Mouse (Mus musculus): ENCODE data around the gene Bpgm. TPM values are rescaled to one million over a fixed set of nuclear protein-coding genes. Genes with fewer than 3 reads are reported as not detected.

Gene Bpgm
- 10 to 100 TPM; 87.2 to 92.8 TPM for total RNA-seq (2021)
- long read RNA-seq, experiment 1, transcript Bpgm-201 (3 exons, 2,220 nt), result major isoform, 131 of 169 reads
- long read RNA-seq, experiment 1, partial matches to known transcripts, result 3 of 169 reads
- long read RNA-seq, experiment 1, other reads (novel, unspliced or antisense), result 35 of 169 reads
- long read RNA-seq, experiment 2, transcript Bpgm-201 (3 exons, 2,220 nt), result major isoform, 141 of 178 reads
- long read RNA-seq, experiment 2, partial matches to known transcripts, result 0 of 178 reads
- long read RNA-seq, experiment 2, other reads (novel, unspliced or antisense), result 37 of 178 reads

GRCm38 (mm10) chr6:34475974-34476794, at the start of gene Bpgm:
Gene Bpgm, plus strand, starts transcription at chr6:34476207.
- peak; percentile 98 for DNase-seq
- Histone ChIP-seq H3K27ac (peak within 1 kb of the TSS; percentile 91), H3K4me3 (peak within 1 kb of the TSS; percentile 86)
- intact Hi-C loops (cut with DNase I), result no loop called here
- TF ChIP-seq CTCF (IDR thresholded peaks at IDR 0.05), result no peak

- no peak overlapping the region for H3K4me3 ChIP-seq
- DNase-seq, result no peak
- intact Hi-C loops (cut with DNase I), result no loop called here
- no peak overlapping the region for H3K27ac ChIP-seq
- TF ChIP-seq CTCF (IDR thresholded peaks at IDR 0.05), result no peak
Observed at GRCm38 (mm10) chr6:34439006-34439405, 37.0 kb upstream of the Bpgm start.

GRCm38 (mm10) chr6:34441556-34442257, 34.3 kb upstream of the Bpgm start:
- Histone ChIP-seq H3K4me3 (no peak overlapping the region), H3K27ac (no peak overlapping the region)
- intact Hi-C loops (cut with DNase I), result no loop called here
- no peak for DNase-seq
- no peak for TF ChIP-seq CTCF (IDR thresholded peaks at IDR 0.05)

- DNase-seq, result no peak
- H3K27ac ChIP-seq, result no peak overlapping the region
- no peak for TF ChIP-seq CTCF (IDR thresholded peaks at IDR 0.05)
- no peak overlapping the region for H3K4me3 ChIP-seq
- intact Hi-C loops (cut with DNase I), result no loop called here
Observed at GRCm38 (mm10) chr6:34443791-34444190, 32.2 kb upstream of the Bpgm start.

- peak; percentile 74 for DNase-seq
- Histone ChIP-seq H3K4me3 (no peak overlapping the region), H3K27ac (no peak overlapping the region)
- peak; percentile 95 for TF ChIP-seq CTCF (IDR thresholded peaks at IDR 0.05)
- intact Hi-C loops (cut with DNase I), result loop anchor here (2.0 to 5.0 kb wide), 3 partner anchors 76 to 155 kb away; no protein-coding TSS in a partner anchor
Observed at GRCm38 (mm10) chr6:34447961-34448360, 28.0 kb upstream of the Bpgm start.

GRCm38 (mm10) chr6:34448696-34449095, 27.3 kb upstream of the Bpgm start:
- no peak for DNase-seq
- Histone ChIP-seq H3K27ac (no peak overlapping the region), H3K4me3 (no peak overlapping the region)
- intact Hi-C loops (cut with DNase I), result loop anchor here (5.0 kb wide), 2 partner anchors 76 to 101 kb away; no protein-coding TSS in a partner anchor
- TF ChIP-seq CTCF (IDR thresholded peaks at IDR 0.05), result no peak

- no peak for TF ChIP-seq CTCF (IDR thresholded peaks at IDR 0.05)
- DNase-seq, result no peak
- no peak overlapping the region for H3K4me3 ChIP-seq
- no peak overlapping the region for H3K27ac ChIP-seq
- intact Hi-C loops (cut with DNase I), result no loop called here
Observed at GRCm38 (mm10) chr6:34452963-34453770, 22.8 kb upstream of the Bpgm start.

GRCm38 (mm10) chr6:34459456-34459855, 16.6 kb upstream of the Bpgm start:
- no peak overlapping the region for H3K27ac ChIP-seq
- TF ChIP-seq CTCF (IDR thresholded peaks at IDR 0.05), result no peak
- DNase-seq, result no peak

GRCm38 (mm10) chr6:34460651-34461050, 15.4 kb upstream of the Bpgm start:
- Histone ChIP-seq H3K27ac (no peak overlapping the region), H3K4me3 (no peak overlapping the region)
- DNase-seq, result no peak
- TF ChIP-seq CTCF (IDR thresholded peaks at IDR 0.05), result no peak
- intact Hi-C loops (cut with DNase I), result no loop called here

More at GRCm38 (mm10) chr6:34459456-34459855, 16.6 kb upstream of the Bpgm start:
- no peak overlapping the region for H3K4me3 ChIP-seq
- intact Hi-C loops (cut with DNase I), result no loop called here

GRCm38 (mm10) chr6:34463582-34463981, 12.4 kb upstream of the Bpgm start:
- DNase-seq, result no peak
- H3K4me3 ChIP-seq, result no peak overlapping the region
- intact Hi-C loops (cut with DNase I), result no loop called here
- no peak overlapping the region for H3K27ac ChIP-seq
- TF ChIP-seq CTCF (IDR thresholded peaks at IDR 0.05), result no peak

- H3K27ac ChIP-seq, result no peak overlapping the region
- no peak for TF ChIP-seq CTCF (IDR thresholded peaks at IDR 0.05)
- DNase-seq, result no peak
- intact Hi-C loops (cut with DNase I), result no loop called here
- H3K4me3 ChIP-seq, result no peak overlapping the region
Observed at GRCm38 (mm10) chr6:34471434-34472110, 4.4 kb upstream of the Bpgm start.
